Mouse (Mus musculus): ENCODE measurements around the gene Defa2.
"Not testable (repeated sequence)": the region's sequence is repeated elsewhere in the genome, so short reads cannot be mapped to it uniquely, and the experiment has no call there.

DNA sequence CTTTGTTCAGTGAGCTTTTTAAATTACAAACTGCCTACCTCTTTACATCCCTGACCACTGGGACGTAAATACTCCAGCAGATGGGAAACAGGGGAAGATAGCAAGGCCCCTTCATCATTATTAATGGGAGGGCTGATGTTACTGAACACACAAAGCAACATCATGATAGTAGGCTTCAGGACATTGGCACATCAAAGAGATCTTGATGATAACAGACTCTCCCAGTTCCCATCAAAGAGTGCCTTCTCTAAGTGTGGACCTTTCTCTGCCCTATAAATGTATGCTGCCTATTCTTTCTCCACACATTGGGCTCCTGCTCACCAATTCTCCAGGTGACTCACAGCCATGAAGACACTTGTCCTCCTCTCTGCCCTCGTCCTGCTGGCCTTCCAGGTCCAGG lies 13.2 kb downstream of the Defa2 start, which contains the start of gene Defa33:
- TF ChIP-seq CTCF (IDR thresholded peaks at IDR 0.05; ENCODE audit: borderline replicate concordance, extremely low read depth, insufficient read depth, insufficient read length); POLR2A (IDR thresholded peaks at IDR 0.05; ENCODE audit: borderline replicate concordance, extremely low read depth, insufficient read depth, insufficient read length, poor library complexity, severe bottlenecking): not testable (repeated sequence)
